Mouse (Mus musculus): ENCODE results near the gene Myo6. TPM values are rescaled to one million over a fixed set of nuclear protein-coding genes. Genes with fewer than 3 reads are reported as not detected.
"Not testable (repeated sequence)": the region's sequence is repeated elsewhere in the genome, so short reads cannot be mapped to it uniquely, and the experiment has no call there.

Myo6 gene
- total RNA-seq, 2 experiments from 2014 or later = 9.0 to 10.3 TPM

GRCm38 (mm10) chr9:80280724-80281123 is 115.9 kb downstream of the Myo6 start:
- intact Hi-C loops (cut with DNase I; ENCODE audit: low total_unique reads) = no loop called here

GRCm38 (mm10) chr9:80282426-80282825 is 117.6 kb downstream of the Myo6 start:
- DNase-seq = no peak
- intact Hi-C loops (cut with DNase I; ENCODE audit: low total_unique reads) = no loop called here

More at GRCm38 (mm10) chr9:80280724-80281123, 115.9 kb downstream of the Myo6 start:
- no peak for DNase-seq

GRCm38 (mm10) chr9:80284539-80285174 is 119.8 kb downstream of the Myo6 start:
- no peak for DNase-seq
- intact Hi-C loops (cut with DNase I; ENCODE audit: low total_unique reads) = no loop called here

GRCm38 (mm10) chr9:80286845-80287244 is 122.0 kb downstream of the Myo6 start:
- intact Hi-C loops (cut with DNase I; ENCODE audit: low total_unique reads) = no loop called here
- DNase-seq = no peak

GRCm38 (mm10) chr9:80293056-80293584 is 128.3 kb downstream of the Myo6 start:
- intact Hi-C loops (cut with DNase I; ENCODE audit: low total_unique reads) = no loop called here
- DNase-seq = no peak

GRCm38 (mm10) chr9:80296086-80296485 is 131.3 kb downstream of the Myo6 start:
- intact Hi-C loops (cut with DNase I; ENCODE audit: low total_unique reads) = no loop called here
- no peak for DNase-seq

GRCm38 (mm10) chr9:80299031-80299430 is 134.2 kb downstream of the Myo6 start:
- no peak for DNase-seq

GRCm38 (mm10) chr9:80303518-80303917 is 138.7 kb downstream of the Myo6 start:
- intact Hi-C loops (cut with DNase I; ENCODE audit: low total_unique reads) = no loop called here
- DNase-seq = no peak

More at GRCm38 (mm10) chr9:80299031-80299430, 134.2 kb downstream of the Myo6 start:
- intact Hi-C loops (cut with DNase I; ENCODE audit: low total_unique reads) = no loop called here

GRCm38 (mm10) chr9:80306390-80306789 is 141.6 kb downstream of the Myo6 start:
- DNase-seq = no peak
- intact Hi-C loops (cut with DNase I; ENCODE audit: low total_unique reads) = no loop called here

GRCm38 (mm10) chr9:80306853-80307252 is 142.0 kb downstream of the Myo6 start:
- intact Hi-C loops (cut with DNase I; ENCODE audit: low total_unique reads) = no loop called here
- DNase-seq = no peak

- no peak for DNase-seq
- intact Hi-C loops (cut with DNase I; ENCODE audit: low total_unique reads) = no loop called here
These were observed 142.8 kb downstream of the Myo6 start for GRCm38 (mm10) chr9:80307629-80308028.

- no peak for DNase-seq
- intact Hi-C loops (cut with DNase I; ENCODE audit: low total_unique reads) = no loop called here
These were observed 148.8 kb downstream of the Myo6 start for GRCm38 (mm10) chr9:80313610-80314009.

GRCm38 (mm10) chr9:80315922-80316321 is 151.1 kb downstream of the Myo6 start:
- intact Hi-C loops (cut with DNase I; ENCODE audit: low total_unique reads) = no loop called here
- DNase-seq = no peak

- intact Hi-C loops (cut with DNase I; ENCODE audit: low total_unique reads) = no loop called here
These were observed 153.2 kb downstream of the Myo6 start for GRCm38 (mm10) chr9:80318027-80318426.

GRCm38 (mm10) chr9:80321051-80321887 is 156.4 kb downstream of the Myo6 start:
- intact Hi-C loops (cut with DNase I; ENCODE audit: low total_unique reads); DNase-seq: not testable (repeated sequence)

More at GRCm38 (mm10) chr9:80318027-80318426, 153.2 kb downstream of the Myo6 start:
- no peak for DNase-seq

- DNase-seq = no peak
- intact Hi-C loops (cut with DNase I; ENCODE audit: low total_unique reads) = no loop called here
These were observed 167.3 kb downstream of the Myo6 start for GRCm38 (mm10) chr9:80332153-80332552.

GRCm38 (mm10) chr9:80333466-80333865 is 168.6 kb downstream of the Myo6 start:
- intact Hi-C loops (cut with DNase I; ENCODE audit: low total_unique reads) = no loop called here
- no peak for DNase-seq

GRCm38 (mm10) chr9:80333998-80334605 is 169.3 kb downstream of the Myo6 start:
- intact Hi-C loops (cut with DNase I; ENCODE audit: low total_unique reads) = no loop called here
- peak; percentile 6 for DNase-seq

GRCm38 (mm10) chr9:80335660-80336357 is 171.0 kb downstream of the Myo6 start:
- intact Hi-C loops (cut with DNase I; ENCODE audit: low total_unique reads) = no loop called here
- no peak for DNase-seq

- no peak for DNase-seq
These were observed 173.2 kb downstream of the Myo6 start for GRCm38 (mm10) chr9:80338026-80338425.

More at GRCm38 (mm10) chr9:80338026-80338425, 173.2 kb downstream of the Myo6 start:
- intact Hi-C loops (cut with DNase I; ENCODE audit: low total_unique reads) = no loop called here

All from gastrocnemius, postnatal 14 days (tissue).